Mouse (Mus musculus) neural tube, embryonic 12.5 days (tissue): ENCODE measurements around the gene Ciapin1. TPM values are rescaled to one million over a fixed set of nuclear protein-coding genes. Genes with fewer than 3 reads are reported as not detected.
A peak's percentile ranks its signal among the peaks of the same experiment; 100 is the strongest.

Experiments
- ATAC-seq: fragments of 200-750 bp; cut with Nextera tagmentation; 2 replicates; pipeline ENCODE4 v1.8.0; 2017; ENCODE audit warnings: low read depth, mild to moderate bottlenecking, moderate TSS enrichment, moderate library complexity; ENCODE audit not compliant: low FRiP score
- H3K27ac ChIP-seq: fragments of 300-500 bp; sonication (generic); 2 replicates; pipeline ENCODE4 v1.5.1; 2016
- H3K27me3 ChIP-seq: fragments of 300-500 bp; sonication (generic); replicated peaks from 2 replicates; pipeline ENCODE4 v1.6.1; 2016; ENCODE audit warnings: mild to moderate bottlenecking
- H3K36me3 ChIP-seq: fragments of 300-500 bp; sonication (generic); 2 replicates; pipeline ENCODE4 v1.6.1; 2016; ENCODE audit warnings: mild to moderate bottlenecking
- H3K4me1 ChIP-seq: fragments of 300-500 bp; sonication (generic); 2 replicates; pipeline ENCODE4 v1.6.1; 2016
- H3K4me2 ChIP-seq: fragments of 300-500 bp; sonication (generic); replicated peaks from 2 replicates; pipeline ENCODE4 v1.6.1; 2016; ENCODE audit warnings: mild to moderate bottlenecking
- H3K4me3 ChIP-seq: fragments of 300-500 bp; sonication (generic); 2 replicates; pipeline ENCODE4 v1.5.1; 2016
- H3K9ac ChIP-seq: fragments of 300-500 bp; sonication (generic); 2 replicates; pipeline ENCODE4 v1.6.1; 2016; ENCODE audit warnings: mild to moderate bottlenecking
- H3K9me3 ChIP-seq: fragments of 300-500 bp; sonication (generic); 2 replicates; pipeline ENCODE4 v1.6.1; 2016; ENCODE audit warnings: mild to moderate bottlenecking
- WGBS: fragments of 180-500 bp; shearing (Covaris S2); methylation state at CpG from one replicate; pipeline ENCODE4 v1.1.7; 2016; 5-methylcytosine and 5-hydroxymethylcytosine counted together
- polyA plus RNA-seq: library from polyadenylated mRNA; unstranded; fragments of >200 nt; fragmentation: Nextera tagmentation; extraction: Ambion mirVana; gene quantifications from 2 replicates; pipeline ENCODE4 v1.2.1, GENCODE M21; 2016

The Ciapin1 gene
- polyA plus RNA-seq, 1 experiment from 2014 or later: 190 TPM

- Histone ChIP-seq H3K36me3 (peaks cover 20% of the 10 kb centered on the region), H3K27ac (no peak overlapping the region), H3K9ac (no peak overlapping the region), H3K9me3 (no peaks in the 10 kb centered on the region), H3K27me3 (no peaks in the 10 kb centered on the region), H3K4me1 (no peaks in the 10 kb centered on the region), H3K4me2 (no peak overlapping the region), H3K4me3 (no peak overlapping the region)
- WGBS: 93% methylated on average over 11 of the region's 11 CpGs
- ATAC-seq: no peak
Measured at GRCm38 (mm10) chr8:94817933-94818332, 20.2 kb downstream of the Ciapin1 start.

GRCm38 (mm10) chr8:94814556-94814955 lies 23.6 kb downstream of the Ciapin1 start:
- Histone ChIP-seq H3K4me2 (no peak overlapping the region), H3K36me3 (no peaks in the 10 kb centered on the region), H3K9me3 (no peaks in the 10 kb centered on the region), H3K4me3 (no peak overlapping the region), H3K4me1 (peaks cover 5% of the 10 kb centered on the region; the same call in 1 of the 2 replicates), H3K27ac (no peak overlapping the region), H3K9ac (no peak overlapping the region), H3K27me3 (no peaks in the 10 kb centered on the region)
- WGBS: 0% methylated on average over 1 of the region's 1 CpGs
- no peak for ATAC-seq

- peak; percentile 58 for ATAC-seq
- no peak overlapping the region for H3K27ac ChIP-seq
Measured at GRCm38 (mm10) chr8:94812645-94813098, 25.5 kb downstream of the Ciapin1 start.

GRCm38 (mm10) chr8:94811654-94812053 lies 26.5 kb downstream of the Ciapin1 start:
- WGBS: 72% methylated on average over 6 of the region's 6 CpGs
- no peak overlapping the region for H3K4me3 ChIP-seq
- H3K27ac ChIP-seq: no peak overlapping the region
- H3K4me1 ChIP-seq: peaks cover 5% of the 10 kb centered on the region; the same call in 1 of the 2 replicates
- H3K4me2 ChIP-seq: no peak overlapping the region
- H3K27me3 ChIP-seq: no peaks in the 10 kb centered on the region
- no peak overlapping the region for H3K9ac ChIP-seq
- no peaks in the 10 kb centered on the region for H3K9me3 ChIP-seq
- no peak for ATAC-seq
- no peaks in the 10 kb centered on the region for H3K36me3 ChIP-seq

More at GRCm38 (mm10) chr8:94812645-94813098, 25.5 kb downstream of the Ciapin1 start:
- H3K27me3 ChIP-seq: no peaks in the 10 kb centered on the region
- no peak overlapping the region for H3K9ac ChIP-seq
- no peak overlapping the region for H3K4me3 ChIP-seq
- 30% methylated on average over 6 of the region's 6 CpGs for WGBS
- H3K4me1 ChIP-seq: peaks cover 5% of the 10 kb centered on the region; the same call in 1 of the 2 replicates
- no peaks in the 10 kb centered on the region for H3K36me3 ChIP-seq
- peak overlapping the region; percentile 43 for H3K4me2 ChIP-seq
- no peaks in the 10 kb centered on the region for H3K9me3 ChIP-seq

- Histone ChIP-seq H3K27me3 (no peaks in the 10 kb centered on the region), H3K36me3 (no peaks in the 10 kb centered on the region), H3K4me1 (peaks cover 5% of the 10 kb centered on the region; the same call in 1 of the 2 replicates), H3K27ac (no peak overlapping the region), H3K4me2 (no peak overlapping the region), H3K9me3 (no peaks in the 10 kb centered on the region), H3K4me3 (no peak overlapping the region), H3K9ac (no peak overlapping the region)
- WGBS: 83% methylated on average over 5 of the region's 5 CpGs
- no peak for ATAC-seq
Measured at GRCm38 (mm10) chr8:94810855-94811254, 27.3 kb downstream of the Ciapin1 start.

GRCm38 (mm10) chr8:94810153-94810552 lies 28.0 kb downstream of the Ciapin1 start, which contains the start of gene Ccl17:
Ccl17 (plus strand) TSS chr8:94810453.
- Histone ChIP-seq H3K4me3 (no peak within 1 kb of the TSS), H3K4me2 (no peak within 1 kb of the TSS), H3K9me3 (no peaks in the 10 kb centered on the region), H3K27me3 (no peaks in the 10 kb centered on the region), H3K4me1 (peaks cover 5% of the 10 kb centered on the region; the same call in 1 of the 2 replicates), H3K9ac (no peak within 1 kb of the TSS), H3K27ac (no peak within 1 kb of the TSS), H3K36me3 (no peaks in the 10 kb centered on the region)
- ATAC-seq: no peak
- WGBS: 68% methylated on average over 3 of the region's 3 CpGs

GRCm38 (mm10) chr8:94808372-94808771 lies 29.8 kb downstream of the Ciapin1 start:
- Histone ChIP-seq H3K27ac (no peak overlapping the region), H3K4me3 (no peak overlapping the region)

GRCm38 (mm10) chr8:94807506-94807905 lies 30.7 kb downstream of the Ciapin1 start:
- ATAC-seq: no peak
- Histone ChIP-seq H3K9ac (no peak overlapping the region), H3K27me3 (no peaks in the 10 kb centered on the region), H3K4me1 (peaks cover 3% of the 10 kb centered on the region; the same call in 1 of the 2 replicates), H3K4me3 (no peak overlapping the region), H3K27ac (no peak overlapping the region), H3K36me3 (no peaks in the 10 kb centered on the region), H3K4me2 (no peak overlapping the region), H3K9me3 (no peaks in the 10 kb centered on the region)
- 53% methylated on average over 7 of the region's 7 CpGs for WGBS

More at GRCm38 (mm10) chr8:94808372-94808771, 29.8 kb downstream of the Ciapin1 start:
- Histone ChIP-seq H3K9me3 (no peaks in the 10 kb centered on the region), H3K4me2 (no peak overlapping the region), H3K9ac (no peak overlapping the region), H3K27me3 (no peaks in the 10 kb centered on the region), H3K4me1 (peaks cover 5% of the 10 kb centered on the region; the same call in 1 of the 2 replicates), H3K36me3 (no peaks in the 10 kb centered on the region)
- ATAC-seq: no peak
- 88% methylated on average over 6 of the region's 6 CpGs for WGBS

- Histone ChIP-seq H3K4me1 (no peaks in the 10 kb centered on the region; the same call in 1 of the 2 replicates), H3K36me3 (no peaks in the 10 kb centered on the region), H3K27me3 (no peaks in the 10 kb centered on the region), H3K4me2 (no peak overlapping the region), H3K27ac (no peak overlapping the region), H3K9me3 (no peaks in the 10 kb centered on the region), H3K9ac (no peak overlapping the region), H3K4me3 (no peak overlapping the region)
- no peak for ATAC-seq
- 50% methylated on average over 4 of the region's 4 CpGs for WGBS
Measured at GRCm38 (mm10) chr8:94805811-94806210, 32.3 kb downstream of the Ciapin1 start.

- ATAC-seq: no peak
- Histone ChIP-seq H3K4me2 (no peak overlapping the region), H3K27ac (no peak overlapping the region), H3K9me3 (no peaks in the 10 kb centered on the region), H3K36me3 (no peaks in the 10 kb centered on the region), H3K9ac (no peak overlapping the region), H3K27me3 (no peaks in the 10 kb centered on the region), H3K4me3 (no peak overlapping the region), H3K4me1 (no peaks in the 10 kb centered on the region; the same call in 1 of the 2 replicates)
- WGBS: 73% methylated on average over 10 of the region's 10 CpGs
Measured at GRCm38 (mm10) chr8:94804546-94805340, 33.4 kb downstream of the Ciapin1 start.

GRCm38 (mm10) chr8:94803551-94803950 lies 34.6 kb downstream of the Ciapin1 start:
- H3K27me3 ChIP-seq: no peaks in the 10 kb centered on the region
- no peak for ATAC-seq
- H3K4me1 ChIP-seq: no peaks in the 10 kb centered on the region; the same call in 1 of the 2 replicates
- no peak overlapping the region for H3K4me2 ChIP-seq
- no peak overlapping the region for H3K9ac ChIP-seq
- no peaks in the 10 kb centered on the region for H3K9me3 ChIP-seq
- H3K36me3 ChIP-seq: no peaks in the 10 kb centered on the region
- 73% methylated on average over 6 of the region's 6 CpGs for WGBS
- H3K27ac ChIP-seq: no peak overlapping the region
- H3K4me3 ChIP-seq: no peak overlapping the region

- Histone ChIP-seq H3K9ac (no peak overlapping the region), H3K27me3 (no peaks in the 10 kb centered on the region), H3K9me3 (no peaks in the 10 kb centered on the region), H3K36me3 (no peaks in the 10 kb centered on the region), H3K4me1 (no peaks in the 10 kb centered on the region; the same call in 1 of the 2 replicates), H3K4me2 (no peak overlapping the region), H3K4me3 (no peak overlapping the region), H3K27ac (no peak overlapping the region)
- 85% methylated on average over 4 of the region's 4 CpGs for WGBS
- no peak for ATAC-seq
Measured at GRCm38 (mm10) chr8:94802375-94802774, 35.8 kb downstream of the Ciapin1 start.
